8 mouse cellular contexts compared by ENCODE assay signal in the genomic region with DNA sequence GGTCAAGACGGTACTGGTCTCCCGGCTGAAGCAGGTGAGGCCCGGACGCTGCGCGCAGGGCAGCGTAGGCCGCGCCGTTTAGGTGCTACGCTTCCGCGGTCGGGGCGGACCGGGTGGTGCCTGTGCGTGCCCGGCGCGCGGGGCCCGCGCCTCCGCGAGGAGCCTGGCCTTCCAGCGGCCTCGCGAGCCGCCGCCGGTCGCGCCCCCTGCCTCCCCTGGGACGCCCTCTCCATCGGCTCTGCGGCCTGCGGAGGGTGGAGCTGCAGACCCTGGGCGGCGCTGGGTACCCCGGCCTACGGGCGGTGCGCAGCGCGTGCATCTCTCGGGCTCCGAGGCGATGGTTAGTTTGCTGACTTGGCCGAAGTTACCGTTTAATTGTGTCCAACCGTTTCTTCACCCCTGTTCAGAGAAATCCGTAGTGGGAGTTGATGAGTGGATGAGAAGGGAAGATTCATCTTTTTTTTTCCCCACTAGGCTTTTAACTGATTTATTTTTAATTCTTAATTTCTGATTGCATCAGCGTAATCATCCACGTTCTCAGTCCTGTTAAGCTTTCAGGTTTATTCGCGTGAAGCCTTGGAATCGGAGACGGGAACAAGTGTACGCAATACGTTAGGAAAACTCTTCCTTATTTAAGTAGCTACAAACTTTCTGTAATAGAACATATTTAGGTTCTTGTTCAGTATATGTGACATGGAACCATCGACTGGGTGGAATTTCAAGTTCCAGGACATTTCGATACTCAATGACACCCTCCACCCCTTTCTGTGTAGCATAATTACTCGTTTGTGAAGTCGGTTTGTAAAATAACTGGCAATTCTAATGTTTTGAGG. TPM values are rescaled to one million over a fixed set of nuclear protein-coding genes. Genes with fewer than 3 reads are reported as not detected.
A peak's percentile ranks its signal among the peaks of the same experiment; 100 is the strongest.
DNase-seq lines count a peak whose midpoint lies in the region; ATAC-seq and TF ChIP-seq lines count a peak whose summit lies in the region.

No protein-coding gene starts in this region.

- peak overlapping the region; percentile 68 for H3K4me2 ChIP-seq in kidney, embryonic 14.5 days (replicated peaks; ENCODE audit: low read depth, low read length)
- H3K4me2 ChIP-seq in heart, embryonic 15.5 days: peak overlapping the region; percentile 88
- peak overlapping the region; percentile 80 for H3K4me2 ChIP-seq in myocyte (ENCODE audit: low read depth)

- peak overlapping the region; percentile 93 for H3ac ChIP-seq in myocyte (ENCODE audit: control insufficient read depth, insufficient read length)

- no peaks in the 10 kb centered on the region for H3K27me3 ChIP-seq in kidney, embryonic 14.5 days (ENCODE audit: control insufficient read depth, insufficient read depth, low read length)
- H3K27me3 ChIP-seq in ES-Bruce4 (ENCODE audit: control insufficient read depth, insufficient read depth, low read length, poor library complexity, severe bottlenecking) (no peaks in the 10 kb centered on the region), myocyte (ENCODE audit: control insufficient read depth, insufficient read depth, insufficient read length) (no peaks in the 10 kb centered on the region)
- no peaks in the 10 kb centered on the region for H3K27me3 ChIP-seq in heart, embryonic 15.5 days

- peak; percentile 79 for ATAC-seq in kidney, embryonic 14.5 days (ENCODE audit: low FRiP score, low TSS enrichment)
- peak; percentile 61 for ATAC-seq in heart, embryonic 15.5 days (replicated peaks; ENCODE audit: insufficient number of reproducible peaks, insufficient read depth, low FRiP score, low read depth)

- peak overlapping the region; percentile 96 for H3K4me3 ChIP-seq in kidney, embryonic 14.5 days (ENCODE audit: low read length)
- H3K4me3 ChIP-seq in ES-Bruce4 (ENCODE audit: low read depth, low read length): peak overlapping the region; percentile 80
- peak overlapping the region; percentile 76 for H3K4me3 ChIP-seq in heart, embryonic 15.5 days
- peak overlapping the region; percentile 77 for H3K4me3 ChIP-seq in myocyte

- peaks cover 50% of the 10 kb centered on the region for H3K79me2 ChIP-seq in myocyte (ENCODE audit: control insufficient read depth, insufficient read depth)

- TF ChIP-seq CTCF in ES-Bruce4 (IDR thresholded peaks at IDR 0.05; ENCODE audit: low read depth, low read length): no peak

- H3K4me1 ChIP-seq in kidney, embryonic 14.5 days (ENCODE audit: control insufficient read depth, insufficient read depth, low read length): peaks cover 8% of the 10 kb centered on the region; the same call in 1 of the 2 replicates
- H3K4me1 ChIP-seq in ES-Bruce4 (ENCODE audit: control insufficient read depth, insufficient read depth, low read length): no peaks in the 10 kb centered on the region
- peaks cover 20% of the 10 kb centered on the region for H3K4me1 ChIP-seq in heart, embryonic 15.5 days (replicated peaks)

- TF ChIP-seq EP300 in ES-Bruce4 (IDR thresholded peaks at IDR 0.05; ENCODE audit: insufficient read depth, low read depth, low read length): no peak

- DNase-seq in kidney, adult 11 months: no peak
- DNase-seq in c-Kit-positive CD71-positive TER-119-positive erythroid progenitor cells, embryonic 14.5 days (ENCODE audit: low spot score): peak; percentile 52
- DNase-seq in liver: peak; percentile 83
- DNase-seq in frontal cortex, postnatal 36 days (ENCODE audit: low spot score in 2 of 2): no peak

- H3K36me3 ChIP-seq in kidney, embryonic 14.5 days (ENCODE audit: control insufficient read depth, insufficient read depth, low read length): peaks cover 6% of the 10 kb centered on the region; the same call in 1 of the 2 replicates
- peaks cover 4% of the 10 kb centered on the region for H3K36me3 ChIP-seq in ES-Bruce4 (ENCODE audit: control insufficient read depth, insufficient read depth, low read length, poor library complexity, severe bottlenecking)
- H3K36me3 ChIP-seq in heart, embryonic 15.5 days: no peaks in the 10 kb centered on the region
- H3K36me3 ChIP-seq in myocyte (ENCODE audit: control insufficient read depth, insufficient read depth): peaks cover 13% of the 10 kb centered on the region

- no peaks in the 10 kb centered on the region for H3K9me3 ChIP-seq in kidney, embryonic 14.5 days (ENCODE audit: control insufficient read depth, low read length)
- H3K9me3 ChIP-seq in ES-Bruce4 (replicated peaks; ENCODE audit: control insufficient read depth, insufficient read depth, low read length, poor library complexity, severe bottlenecking): no peaks in the 10 kb centered on the region
- H3K9me3 ChIP-seq in heart, embryonic 15.5 days (replicated peaks): no peaks in the 10 kb centered on the region

- TF ChIP-seq POLR2A in ES-Bruce4 (IDR thresholded peaks at IDR 0.05; ENCODE audit: insufficient read depth, low read length): no peak
- peak; percentile 65 for TF ChIP-seq POLR2A in myocyte (IDR thresholded peaks at IDR 0.05; ENCODE audit: insufficient read length, low read depth)

- H3K27ac ChIP-seq in kidney, embryonic 14.5 days (ENCODE audit: low read depth, low read length): peak overlapping the region; percentile 98
- H3K27ac ChIP-seq in ES-Bruce4 (ENCODE audit: insufficient read depth, low read length): peak overlapping the region; percentile 77
- H3K27ac ChIP-seq in heart, embryonic 15.5 days: peak overlapping the region; percentile 99

- H3K9ac ChIP-seq in kidney, embryonic 14.5 days (ENCODE audit: low read depth, low read length): peak overlapping the region; percentile 96
- H3K9ac ChIP-seq in ES-Bruce4 (ENCODE audit: low read depth, poor library complexity, severe bottlenecking): peak overlapping the region; percentile 80
- H3K9ac ChIP-seq in heart, embryonic 15.5 days: peak overlapping the region; percentile 90

- under 1% methylated on average over 64 of the region's 64 CpGs for WGBS in kidney, embryonic 14.5 days
- 1% methylated on average over 55 of the region's 64 CpGs for WGBS in heart, embryonic 15.5 days

TF ChIP-seq in myocyte, 11 proteins besides CTCF, POLR2A, EP300 and RAD21:
- TF ChIP-seq POLR2AphosphoS2 (IDR thresholded peaks at IDR 0.05; ENCODE audit: insufficient read length, low read depth) (peak; percentile 39), REST (IDR thresholded peaks at IDR 0.05; ENCODE audit: insufficient read depth, insufficient read length) (no peak)

RNA-seq across cellular contexts. Expression of gene Sltm, which starts 0.7 kb away (rescaled TPM):
- polyA plus RNA-seq in kidney, embryonic 14.5 days (2014; fragmentation: Nextera tagmentation; extraction: Ambion mirVana): 64.9 and 71.6 TPM in 2 replicates
- 87.7 and 92.0 TPM in 2 replicates for polyA plus RNA-seq in ES-Bruce4 (2011; ENCODE audit: insufficient read depth, insufficient read length, low read depth, missing spikeins)
- 32.7 and 33.0 TPM in 2 replicates for polyA plus RNA-seq in heart, embryonic 15.5 days (2015; fragmentation: Nextera tagmentation; extraction: Ambion mirVana)
- polyA plus RNA-seq in myocyte (2012; fragmentation: generic; extraction: Trizol): 10.8 TPM

RNA-seq across cellular contexts. Expression of gene Rnf111, which starts 39.7 kb away (rescaled TPM):
- polyA plus RNA-seq in kidney, embryonic 14.5 days (2014; fragmentation: Nextera tagmentation; extraction: Ambion mirVana): 29.0 and 36.9 TPM in 2 replicates
- polyA plus RNA-seq in ES-Bruce4 (2011; ENCODE audit: insufficient read depth, insufficient read length, low read depth, missing spikeins) (54.3 and 55.4 TPM in 2 replicates), myocyte (2012; fragmentation: generic; extraction: Trizol) (9.9 TPM)
- 18.5 and 23.2 TPM in 2 replicates for polyA plus RNA-seq in heart, embryonic 15.5 days (2015; fragmentation: Nextera tagmentation; extraction: Ambion mirVana)

Comparison
In these comparisons a context has a peak if more than half of its experiments do, and no peak if none do; other contexts are left out.
1. DNase-seq: peak in c-Kit-positive CD71-positive TER-119-positive erythroid progenitor cells, embryonic 14.5 days (single experiment) and liver (single experiment); none in kidney, adult 11 months (single experiment) and frontal cortex, postnatal 36 days (0 of 2).
2. Peak in every context shown above with its lines, with median percentiles within 50 percentile points of each other: H3K27ac ChIP-seq, H3K4me2 ChIP-seq, H3K4me3 ChIP-seq and H3K9ac ChIP-seq.